Mouse (Mus musculus) left cerebral cortex, postnatal 4 days (tissue): Measurements from ENCODE around the gene Lgals4. TPM values are rescaled to one million over a fixed set of nuclear protein-coding genes. Genes with fewer than 3 reads are reported as not detected.

ENCODE experiments used
- DNase-seq: peaks from one replicate; pipeline ENCODE4 v3.0.0-alpha.2; 2022
- intact Hi-C: fragments of 180-260 bp; cut with DNase I; formaldehyde crosslinking; loops from one replicate; pipeline ENCODE4 v1.15.1; 2025
- total RNA-seq, 2 experiments: library from RNA; stranded (reverse); gene quantifications; 2 replicates each; pipeline ENCODE4 v1.2.3; 2021

The Lgals4 gene
- total RNA-seq, result 1 to 10 TPM; 3.6 to 4.6 TPM

GRCm38 (mm10) chr7:28833723-28834347 is at the start of gene Lgals4:
TSS of gene Lgals4 (plus strand) at chr7:28833854.
- intact Hi-C loops, result loop anchor here (10.0 kb wide), 1 partner anchor 51 kb away; the partner anchor contains the start of gene Capn12
- DNase-seq, result no peak

- DNase-seq, result no peak
- intact Hi-C loops, result loop anchor here (10.0 kb wide), 1 partner anchor 60 kb away; no protein-coding TSS in a partner anchor
These were observed 48.5 kb upstream of the Lgals4 start for GRCm38 (mm10) chr7:28785161-28785560.

GRCm38 (mm10) chr7:28787884-28788283 is 45.8 kb upstream of the Lgals4 start:
- intact Hi-C loops, result loop anchor here (10.0 kb wide), 1 partner anchor 63 kb away; no protein-coding TSS in a partner anchor
- no peak for DNase-seq

GRCm38 (mm10) chr7:28788307-28789195 is 45.1 kb upstream of the Lgals4 start, which contains the start of gene Rinl:
TSS of gene Rinl (plus strand) at chr7:28788969.
- intact Hi-C loops, result loop anchor here (10.0 kb wide), 1 partner anchor 64 kb away; no protein-coding TSS in a partner anchor
- DNase-seq, result no peak

GRCm38 (mm10) chr7:28789235-28789634 is 44.4 kb upstream of the Lgals4 start:
- intact Hi-C loops, result loop anchor here (10.0 kb wide), 1 partner anchor 64 kb away; no protein-coding TSS in a partner anchor
- DNase-seq, result no peak

GRCm38 (mm10) chr7:28790066-28790806 is 43.4 kb upstream of the Lgals4 start:
- intact Hi-C loops, result no loop called here
- no peak for DNase-seq

GRCm38 (mm10) chr7:28791706-28792105 is 41.9 kb upstream of the Lgals4 start:
- intact Hi-C loops, result no loop called here
- no peak for DNase-seq

GRCm38 (mm10) chr7:28792391-28793185 is 41.1 kb upstream of the Lgals4 start:
- intact Hi-C loops, result no loop called here
- no peak for DNase-seq

GRCm38 (mm10) chr7:28793834-28794233 is 39.8 kb upstream of the Lgals4 start:
- intact Hi-C loops, result no loop called here
- DNase-seq, result no peak

GRCm38 (mm10) chr7:28794496-28794895 is 39.2 kb upstream of the Lgals4 start:
- intact Hi-C loops, result no loop called here
- no peak for DNase-seq

- intact Hi-C loops, result no loop called here
- no peak for DNase-seq
These were observed 37.8 kb upstream of the Lgals4 start for GRCm38 (mm10) chr7:28795832-28796231.

GRCm38 (mm10) chr7:28796562-28796975 is 37.1 kb upstream of the Lgals4 start:
- intact Hi-C loops, result no loop called here
- DNase-seq, result peak; percentile 73

- intact Hi-C loops, result loop anchor here (5.0 kb wide), 1 partner anchor 92 kb away; no protein-coding TSS in a partner anchor
- no peak for DNase-seq
These were observed 33.7 kb upstream of the Lgals4 start for GRCm38 (mm10) chr7:28799994-28800393.

- DNase-seq, result no peak
- intact Hi-C loops, result loop anchor here (5.0 kb wide), 1 partner anchor 91 kb away; no protein-coding TSS in a partner anchor
These were observed 32.2 kb upstream of the Lgals4 start for GRCm38 (mm10) chr7:28801451-28801850.

- no peak for DNase-seq
- intact Hi-C loops, result loop anchor here (5.0 kb wide), 1 partner anchor 90 kb away; no protein-coding TSS in a partner anchor
These were observed 31.6 kb upstream of the Lgals4 start for GRCm38 (mm10) chr7:28801901-28802670.

- DNase-seq, result no peak
- intact Hi-C loops, result loop anchor here (5.0 kb wide), 1 partner anchor 89 kb away; no protein-coding TSS in a partner anchor
These were observed 30.6 kb upstream of the Lgals4 start for GRCm38 (mm10) chr7:28802846-28803588.

- DNase-seq, result no peak
- intact Hi-C loops, result loop anchor here (5.0 kb wide), 1 partner anchor 89 kb away; no protein-coding TSS in a partner anchor
These were observed 29.9 kb upstream of the Lgals4 start for GRCm38 (mm10) chr7:28803756-28804155.

GRCm38 (mm10) chr7:28806869-28807268 is 26.8 kb upstream of the Lgals4 start:
- DNase-seq, result no peak
- intact Hi-C loops, result no loop called here
